Mouse (Mus musculus) left cerebral cortex, postnatal 10 days (tissue): ENCODE results near the gene Ttll1. TPM values are rescaled to one million over a fixed set of nuclear protein-coding genes. Genes with fewer than 3 reads are reported as not detected.

ENCODE experiments used
- DNase-seq, 2 experiments: peaks; one replicate each; pipeline ENCODE4 v3.0.0; 2021 to 2022; ENCODE audit warnings: low spot score in 2 of 2, mixed read lengths in 1 of 2; ENCODE audit errors: extremely low spot score in 1 of 2
- intact Hi-C: fragments of 180-260 bp; cut with DNase I; formaldehyde crosslinking; loops from one replicate; pipeline ENCODE4 v1.15.1; 2025
- total RNA-seq, 2 experiments: library from RNA; stranded (reverse); gene quantifications; 2 replicates each; pipeline ENCODE4 v1.2.3; 2021

Gene Ttll1
- 10 to 100 TPM; 57.7 to 61.2 TPM for total RNA-seq

GRCm38 (mm10) chr15:83510805-83511405, at the start of gene Ttll1:
Gene Ttll1 (minus strand): TSS chr15:83510893.
- intact Hi-C loops: loop anchor here (10.0 kb wide), 1 partner anchor 296 kb away; no protein-coding TSS in a partner anchor
- peak; percentile 92 to 95 for DNase-seq

DNA sequence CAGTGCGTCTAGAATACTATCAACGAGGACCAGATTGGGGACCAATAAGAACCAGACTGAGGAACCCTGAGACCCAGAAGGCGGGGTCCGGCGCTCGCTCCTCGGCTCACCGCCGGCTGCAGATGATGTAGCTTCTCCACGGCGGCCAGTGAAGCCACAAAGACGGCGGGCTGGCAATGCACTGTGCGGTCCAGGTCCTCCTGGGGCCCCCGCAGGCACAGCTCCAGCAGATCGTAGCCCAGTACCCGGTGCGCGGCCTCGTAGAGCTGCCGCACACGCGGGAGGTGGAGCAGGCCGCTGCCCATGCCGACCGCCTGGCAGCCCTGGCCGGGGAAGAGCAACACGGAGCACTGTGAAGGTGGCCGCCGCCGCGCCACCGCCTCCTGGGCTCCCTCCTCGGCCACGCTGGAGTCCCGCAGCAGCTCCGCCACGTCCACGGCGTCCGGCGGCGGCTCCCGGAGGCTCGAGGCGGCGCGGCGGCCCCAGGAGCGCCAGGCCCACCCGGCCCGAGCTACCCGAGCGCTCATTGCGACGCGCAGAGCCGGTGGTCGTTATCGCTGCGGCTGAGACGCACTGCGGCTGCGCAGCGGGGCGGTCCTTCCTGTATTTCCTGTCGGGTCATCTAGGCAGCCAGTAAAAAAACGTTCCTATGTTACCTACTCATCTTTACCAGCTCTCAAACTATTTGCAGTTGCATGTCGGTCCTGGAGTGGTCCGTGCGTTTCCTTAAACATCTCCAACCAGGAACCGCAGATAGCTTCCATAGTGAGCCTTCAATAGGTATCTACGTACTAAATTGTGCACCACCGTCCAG, 44.7 kb upstream of the Ttll1 start:
- intact Hi-C loops: no loop called here

GRCm38 (mm10) chr15:83553831-83554230, 43.1 kb upstream of the Ttll1 start:
- no peak for DNase-seq
- intact Hi-C loops: no loop called here

More for the DNA sequence above, 44.7 kb upstream of the Ttll1 start:
- DNase-seq: peak; percentile 84 to 91

DNA sequence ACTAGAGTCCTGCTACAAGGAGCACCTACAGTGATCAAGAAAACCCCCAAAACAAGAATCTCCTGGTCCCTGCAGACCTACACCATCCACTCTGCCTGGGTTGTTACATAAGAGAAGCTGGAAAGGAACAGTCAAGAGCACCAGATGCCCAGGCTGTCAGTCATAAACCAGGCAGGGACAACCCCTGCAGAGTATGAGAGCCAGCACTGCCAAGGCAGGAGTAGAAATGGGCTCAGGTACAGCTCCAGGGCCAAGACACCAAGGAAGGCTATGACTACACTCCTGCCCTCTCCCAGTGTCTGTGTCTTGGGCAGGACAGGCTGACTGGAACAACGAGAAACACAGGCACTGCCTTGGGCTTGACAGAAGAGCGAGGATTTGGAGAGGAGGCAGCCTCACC, 39.4 kb upstream of the Ttll1 start:
- no peak for DNase-seq
- intact Hi-C loops: no loop called here

DNA sequence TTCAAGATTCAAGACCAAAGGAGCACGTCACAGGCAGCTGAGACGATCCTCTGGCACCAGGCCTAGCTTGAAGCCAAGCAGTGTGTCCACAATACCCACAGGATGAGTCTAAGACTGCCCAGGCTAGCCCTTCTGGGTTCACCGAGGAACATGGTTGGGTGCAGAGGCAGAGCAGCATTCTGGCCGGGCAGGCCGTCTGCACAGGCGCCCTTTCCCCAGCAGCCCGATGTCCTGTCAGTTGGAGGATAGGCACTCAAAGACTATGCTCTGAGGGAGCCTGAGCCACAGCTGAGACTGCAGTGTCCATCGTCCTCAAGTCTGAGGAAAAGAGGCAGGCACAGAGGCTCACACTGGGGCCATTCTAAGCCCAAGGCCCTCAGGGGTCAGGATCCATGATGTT, 36.5 kb upstream of the Ttll1 start:
- intact Hi-C loops: no loop called here
- DNase-seq: no peak

DNA sequence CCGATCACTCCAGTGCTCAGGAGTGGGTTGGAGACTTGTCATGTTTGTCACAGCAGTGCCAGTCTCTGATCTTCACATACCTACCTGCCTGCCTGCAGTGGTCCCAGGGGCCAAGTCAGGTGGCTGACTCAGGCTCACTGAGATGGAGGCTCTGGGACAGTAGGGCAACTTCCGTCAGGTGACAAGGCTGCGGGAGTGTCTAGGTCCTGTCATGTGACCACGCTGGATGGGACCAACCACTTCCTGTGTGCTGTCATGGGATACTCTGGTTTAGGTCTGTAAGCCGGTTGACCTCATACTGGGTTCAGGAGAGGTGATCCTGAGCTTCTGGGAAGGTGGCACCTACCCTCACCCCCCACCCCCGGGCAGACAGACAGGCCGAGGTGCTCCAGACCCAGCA, 35.3 kb upstream of the Ttll1 start:
- intact Hi-C loops: no loop called here
- DNase-seq: no peak

DNA sequence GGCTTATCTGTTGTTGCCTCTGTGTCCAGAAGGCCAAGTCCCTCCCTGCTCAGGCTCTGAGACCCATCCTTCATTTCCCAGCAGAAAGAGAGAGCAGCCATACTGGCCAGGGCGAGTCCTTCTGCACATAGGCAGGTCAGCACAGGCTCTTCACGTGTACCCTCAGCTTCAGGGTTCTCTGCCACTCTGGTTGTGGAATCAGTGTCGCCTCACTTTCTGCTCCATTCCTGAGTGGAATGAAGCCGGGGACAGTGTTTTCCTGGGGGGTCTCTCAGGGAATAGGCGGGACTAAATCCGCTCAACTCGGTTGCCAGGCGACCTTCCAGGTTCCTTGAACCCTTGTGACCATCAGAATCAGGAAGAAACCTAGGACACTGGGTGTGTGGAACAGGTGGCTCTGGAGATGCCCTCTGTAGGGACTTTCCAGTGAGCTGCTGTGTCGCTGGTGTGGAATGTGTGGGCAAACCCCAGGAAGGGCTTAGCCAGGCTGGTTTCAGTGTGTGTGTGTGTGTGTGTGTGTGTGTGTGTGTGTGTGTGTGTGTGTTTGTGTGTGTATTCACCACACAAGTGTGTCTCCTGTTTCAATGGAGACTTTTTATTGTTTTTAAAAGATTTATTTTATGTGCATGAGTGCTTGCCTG, 31.1 kb upstream of the Ttll1 start:
- intact Hi-C loops: no loop called here
- no peak for DNase-seq

DNA sequence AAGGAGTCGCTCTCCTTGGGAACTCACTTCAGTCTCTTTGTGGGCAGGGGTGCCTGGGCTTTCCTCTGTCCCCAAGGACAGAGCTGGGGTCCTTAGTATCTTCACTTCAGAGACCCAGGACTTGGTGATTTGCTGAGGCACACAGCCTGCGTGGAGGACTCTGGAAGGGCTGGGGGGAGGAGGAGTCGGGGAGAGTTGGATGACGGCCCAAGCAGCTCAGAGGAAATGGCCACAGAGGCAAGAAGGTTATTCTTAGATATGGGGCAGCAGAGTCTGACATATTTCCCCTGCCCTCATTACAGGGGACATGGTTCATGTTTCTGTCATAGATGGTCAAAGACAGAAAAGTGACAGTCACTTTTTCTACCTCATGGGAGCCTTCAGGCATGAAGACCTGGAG, 29.2 kb upstream of the Ttll1 start:
- intact Hi-C loops: no loop called here
- DNase-seq: peak in 1 of 2 experiments; percentile 68

DNA sequence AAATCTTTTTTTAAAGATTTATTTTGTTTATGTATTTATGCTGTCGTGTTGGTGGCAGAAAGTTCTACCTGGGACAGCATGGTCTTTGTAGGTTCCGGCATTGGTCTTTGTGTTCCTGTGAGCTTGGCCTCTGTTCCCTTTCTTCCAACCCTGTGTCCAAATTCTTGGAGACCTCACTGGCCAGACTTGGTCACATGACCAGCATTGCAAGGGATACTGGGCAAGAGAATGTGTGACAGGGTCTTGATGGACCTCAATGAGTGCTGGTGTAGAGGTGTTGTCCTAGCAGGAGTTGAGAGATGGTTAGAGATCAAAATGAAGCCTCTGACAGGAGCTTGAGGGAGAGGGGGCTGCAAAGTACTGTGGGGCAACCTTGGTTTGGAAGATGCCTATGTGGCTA, 28.2 kb upstream of the Ttll1 start:
- no peak for DNase-seq
- intact Hi-C loops: no loop called here

- DNase-seq: no peak
- intact Hi-C loops: no loop called here
Observed at GRCm38 (mm10) chr15:83535890-83536231, 25.2 kb upstream of the Ttll1 start.

DNA sequence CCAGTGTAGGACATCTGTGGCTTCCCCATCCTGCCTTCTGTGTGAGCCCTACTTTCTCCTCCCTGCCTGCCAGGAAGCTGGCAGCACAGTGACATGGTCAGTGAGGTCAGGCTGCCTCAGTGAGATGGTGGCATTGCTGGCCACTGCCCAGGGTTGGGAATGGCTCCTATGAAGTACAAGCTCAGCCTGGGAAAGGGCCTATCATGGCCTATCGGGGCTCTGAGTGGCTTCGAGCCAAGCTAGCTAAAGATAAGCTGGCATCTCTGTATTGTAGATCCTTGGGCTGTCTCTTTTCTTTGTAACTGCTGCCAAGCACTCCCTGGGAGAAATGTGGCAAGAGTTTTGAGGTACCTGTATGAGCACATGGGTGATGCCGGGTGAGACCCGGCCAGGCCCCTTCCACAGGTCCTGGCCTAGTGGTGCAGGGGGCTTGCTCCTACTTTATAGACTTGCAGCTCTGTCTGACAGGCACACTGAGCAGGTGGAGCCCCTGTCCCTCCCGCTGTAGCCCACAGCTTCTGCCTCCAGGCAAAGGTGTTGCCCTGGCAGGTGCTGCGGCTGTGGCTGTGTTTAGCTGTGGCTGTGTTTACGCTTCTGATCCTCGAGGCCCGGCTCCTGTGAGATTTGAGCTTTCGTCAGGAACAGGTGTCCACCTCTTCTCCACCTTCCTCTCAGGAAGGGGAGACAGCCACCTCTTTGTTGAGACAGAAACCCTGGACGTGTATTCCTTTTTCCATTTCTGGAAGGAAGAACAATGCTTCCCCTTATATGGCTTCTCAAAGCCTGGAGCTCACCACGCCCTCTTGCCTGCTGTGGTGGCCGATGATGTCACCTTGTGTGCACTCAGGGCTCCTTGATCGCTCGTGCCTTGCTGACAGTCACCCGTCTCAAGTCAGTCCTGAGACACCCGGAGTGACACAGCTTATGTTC, 24.5 kb upstream of the Ttll1 start:
- intact Hi-C loops: no loop called here
- no peak for DNase-seq

GRCm38 (mm10) chr15:83532606-83533005, 21.9 kb upstream of the Ttll1 start:
- DNase-seq: no peak
- intact Hi-C loops: no loop called here

DNA sequence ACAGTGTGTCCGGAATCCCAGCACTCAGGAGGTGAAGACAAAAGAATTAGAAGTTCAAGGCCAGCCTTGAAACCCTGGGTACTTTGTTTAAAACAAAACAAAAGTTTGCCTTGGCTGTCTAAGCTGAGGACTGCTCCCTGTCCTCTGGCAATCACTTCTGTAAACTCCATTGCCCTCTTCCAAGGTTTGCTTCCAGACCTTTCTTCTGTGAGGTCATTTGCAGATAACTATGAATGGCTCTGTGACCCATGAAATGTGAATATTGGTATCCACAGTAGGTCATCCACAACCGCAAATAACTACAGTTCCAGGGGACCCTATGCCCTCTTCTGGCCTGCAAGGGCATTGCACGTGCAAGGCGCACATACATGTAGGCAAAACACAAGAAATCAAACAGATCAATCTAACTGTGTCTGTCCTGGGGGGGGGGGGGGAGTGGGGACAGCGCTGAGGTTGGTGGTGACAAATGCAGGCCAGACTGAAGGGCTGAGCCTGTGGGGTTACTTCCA, 21.3 kb upstream of the Ttll1 start:
- intact Hi-C loops: no loop called here

GRCm38 (mm10) chr15:83530688-83531087, 20.0 kb upstream of the Ttll1 start:
- intact Hi-C loops: no loop called here
- DNase-seq: no peak

More for the DNA sequence above, 21.3 kb upstream of the Ttll1 start:
- DNase-seq: no peak

DNA sequence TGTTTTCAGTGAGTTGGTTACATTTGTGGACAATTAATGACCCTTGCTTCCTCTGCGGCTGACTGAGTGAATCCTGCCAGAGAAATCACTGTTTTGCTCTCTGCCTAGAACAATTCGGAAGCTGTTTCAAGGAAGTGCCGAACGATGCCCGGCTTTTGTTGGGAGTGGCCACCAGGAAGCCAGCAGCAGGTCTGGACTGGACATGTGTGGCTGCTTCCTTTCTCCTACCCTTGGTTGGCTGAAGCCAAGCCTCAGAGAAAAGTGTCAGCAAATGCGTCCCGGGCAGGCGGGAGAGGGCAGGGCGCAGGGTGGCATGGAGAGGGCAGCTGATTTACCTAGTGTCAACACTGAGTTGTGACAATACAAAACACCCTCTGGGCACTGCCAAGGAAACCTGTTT, 19.5 kb upstream of the Ttll1 start:
- DNase-seq: peak in 1 of 2 experiments; percentile 47
- intact Hi-C loops: no loop called here

GRCm38 (mm10) chr15:83529765-83530164, 19.1 kb upstream of the Ttll1 start:
- intact Hi-C loops: no loop called here
- no peak for DNase-seq

DNA sequence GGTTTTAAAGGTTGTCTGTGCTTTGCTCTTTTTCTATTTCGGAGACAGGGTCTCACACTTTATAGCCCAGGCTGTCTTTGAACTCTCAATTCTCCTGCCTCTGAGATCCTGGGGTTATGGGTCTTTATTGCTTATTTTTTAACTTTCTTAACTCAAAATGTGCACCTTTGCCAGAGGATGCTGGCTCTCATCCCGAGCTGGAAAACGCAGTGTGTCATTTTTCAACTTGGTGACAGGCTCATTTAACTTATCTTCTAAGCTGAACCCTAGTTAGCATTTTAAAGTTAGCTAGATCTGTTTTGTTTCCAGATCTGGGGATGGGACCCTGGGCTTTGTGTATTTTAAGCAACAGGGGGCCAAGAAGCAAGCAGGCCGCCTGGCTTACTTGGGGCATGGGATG, 18.2 kb upstream of the Ttll1 start:
- intact Hi-C loops: no loop called here

DNA sequence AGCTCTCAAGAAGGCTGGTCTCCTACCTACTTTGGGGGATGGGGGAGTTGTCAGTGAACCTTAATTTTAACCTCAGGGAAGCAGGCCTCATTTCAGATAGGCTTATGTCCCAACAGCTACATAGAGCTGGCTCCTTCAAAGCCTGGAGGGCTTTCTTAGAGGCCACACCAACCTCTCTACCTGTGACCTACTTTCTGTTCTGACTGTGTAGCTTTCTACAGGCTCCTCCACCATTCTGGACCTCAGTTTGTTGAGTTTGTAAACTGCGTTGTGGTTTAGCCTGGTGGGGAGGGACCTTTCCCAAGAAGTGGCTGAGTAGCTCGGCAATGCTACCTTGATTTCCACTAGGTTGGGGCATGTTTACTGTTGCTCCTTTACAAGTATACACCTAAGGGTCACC, 17.1 kb upstream of the Ttll1 start:
- intact Hi-C loops: no loop called here
- no peak for DNase-seq

More for the DNA sequence above, 18.2 kb upstream of the Ttll1 start:
- DNase-seq: no peak

GRCm38 (mm10) chr15:83527092-83527437, 16.4 kb upstream of the Ttll1 start:
- no peak for DNase-seq
- intact Hi-C loops: no loop called here
